Mouse (Mus musculus) small intestine, adult 2 months (tissue): ENCODE measurements around the gene Foxp1. TPM values are rescaled to one million over a fixed set of nuclear protein-coding genes. Genes with fewer than 3 reads are reported as not detected.

ENCODE experiments used
- H3K27ac ChIP-seq: fragments of 200-500 bp; 2 replicates; pipeline ENCODE4 v1.5.1; 2012; ENCODE audit warnings: low read depth, low read length, control low read depth, inconsistent platforms; ENCODE audit not compliant: insufficient read depth
- H3K27me3 ChIP-seq: fragments of 200-500 bp; 2 replicates; pipeline ENCODE4 v1.6.1; 2012; ENCODE audit warnings: mild to moderate bottlenecking, moderate library complexity, low read length, inconsistent platforms; ENCODE audit not compliant: control insufficient read depth, insufficient read depth
- H3K36me3 ChIP-seq: fragments of 200-500 bp; 2 replicates; pipeline ENCODE4 v1.6.1; 2012; ENCODE audit warnings: mild to moderate bottlenecking, low read length, control low read depth, inconsistent platforms; ENCODE audit not compliant: control insufficient read depth, insufficient read depth
- H3K4me1 ChIP-seq: fragments of 200-500 bp; 2 replicates; pipeline ENCODE4 v1.6.1; 2012; ENCODE audit warnings: low read length, inconsistent platforms, mixed read lengths; ENCODE audit not compliant: control insufficient read depth, insufficient read depth, insufficient read length
- H3K4me3 ChIP-seq: fragments of 200-500 bp; 2 replicates; pipeline ENCODE4 v1.5.1; 2012; ENCODE audit warnings: low read depth, mild to moderate bottlenecking, control low read depth, inconsistent platforms, low read length, moderate library complexity
- CTCF ChIP-seq: fragments of 200-500 bp; IDR thresholded peaks from 2 replicates; pipeline ENCODE4 v1.5.1; 2012; ENCODE audit warnings: low read depth, mild to moderate bottlenecking, control low read depth, inconsistent platforms, low read length, moderate library complexity, mixed read lengths; ENCODE audit not compliant: insufficient replicate concordance, insufficient read length; ENCODE audit errors: extremely low read depth
- POLR2A ChIP-seq: fragments of 200-500 bp; IDR thresholded peaks from 2 replicates; pipeline ENCODE4 v1.6.1; 2012; ENCODE audit warnings: low read depth, mild to moderate bottlenecking, control low read depth, inconsistent platforms, low read length, moderate library complexity
- WGBS: fragments of 180-500 bp; shearing (Covaris S2); methylation state at CpG from one replicate; pipeline ENCODE4 v1.1.7; 2018; 5-methylcytosine and 5-hydroxymethylcytosine counted together
- polyA plus RNA-seq: library from polyadenylated mRNA; depleted of rRNA; stranded (reverse); fragments of >200 nt; gene quantifications from 2 replicates; pipeline ENCODE4 v1.2.3, GENCODE M21; 2012

Gene Foxp1
- polyA plus RNA-seq, 1 experiment: 52.2 TPM

- TF ChIP-seq POLR2A (no peak), CTCF (no peak)
- peaks cover 3% of the 10 kb centered on the region for H3K36me3 ChIP-seq
- H3K4me3 ChIP-seq: no peak overlapping the region
- no peaks in the 10 kb centered on the region for H3K27me3 ChIP-seq
- WGBS: 53% methylated on average over 12 of the region's 12 CpGs
- H3K27ac ChIP-seq: no peak overlapping the region
- peaks cover 7% of the 10 kb centered on the region for H3K4me1 ChIP-seq
Observed at GRCm38 (mm10) chr6:99469134-99469834, 53.2 kb downstream of the Foxp1 start.

- H3K4me1 ChIP-seq: peaks cover 7% of the 10 kb centered on the region
- peaks cover 2% of the 10 kb centered on the region for H3K36me3 ChIP-seq
- TF ChIP-seq CTCF: no peak
- TF ChIP-seq POLR2A: no peak
- no peak overlapping the region for H3K4me3 ChIP-seq
- 84% methylated on average over 3 of the region's 3 CpGs for WGBS
- H3K27ac ChIP-seq: no peak overlapping the region
- H3K27me3 ChIP-seq: no peaks in the 10 kb centered on the region
Observed at GRCm38 (mm10) chr6:99467831-99468230, 54.7 kb downstream of the Foxp1 start.

- TF ChIP-seq POLR2A (no peak), CTCF (no peak)
- Histone ChIP-seq H3K4me3 (no peak overlapping the region), H3K27ac (no peak overlapping the region), H3K27me3 (no peaks in the 10 kb centered on the region), H3K36me3 (peaks cover 3% of the 10 kb centered on the region), H3K4me1 (peaks cover 7% of the 10 kb centered on the region)
- 81% methylated on average over 8 of the region's 8 CpGs for WGBS
Observed at GRCm38 (mm10) chr6:99467109-99467508, 55.4 kb downstream of the Foxp1 start.

GRCm38 (mm10) chr6:99466354-99466753 is 56.2 kb downstream of the Foxp1 start:
- Histone ChIP-seq H3K4me1 (peaks cover 7% of the 10 kb centered on the region), H3K36me3 (peaks cover 3% of the 10 kb centered on the region), H3K27me3 (no peaks in the 10 kb centered on the region), H3K27ac (no peak overlapping the region), H3K4me3 (no peak overlapping the region)
- WGBS: 63% methylated on average over 8 of the region's 8 CpGs
- TF ChIP-seq POLR2A (no peak), CTCF (no peak)

GRCm38 (mm10) chr6:99464449-99464848 is 58.1 kb downstream of the Foxp1 start:
- H3K4me1 ChIP-seq: peaks cover 4% of the 10 kb centered on the region
- H3K27ac ChIP-seq: no peak overlapping the region
- H3K27me3 ChIP-seq: no peaks in the 10 kb centered on the region
- no peak overlapping the region for H3K4me3 ChIP-seq
- H3K36me3 ChIP-seq: peaks cover 3% of the 10 kb centered on the region
- WGBS: 96% methylated on average over 4 of the region's 4 CpGs
- TF ChIP-seq CTCF: no peak
- no peak for TF ChIP-seq POLR2A

- 88% methylated on average over 7 of the region's 7 CpGs for WGBS
- H3K4me3 ChIP-seq: no peak overlapping the region
- no peak for TF ChIP-seq POLR2A
- no peak for TF ChIP-seq CTCF
- H3K27me3 ChIP-seq: no peaks in the 10 kb centered on the region
- peaks cover 3% of the 10 kb centered on the region for H3K36me3 ChIP-seq
- H3K4me1 ChIP-seq: no peaks in the 10 kb centered on the region; the same call in none of the 2 replicates
- H3K27ac ChIP-seq: no peak overlapping the region
Observed at GRCm38 (mm10) chr6:99463906-99464305, 58.6 kb downstream of the Foxp1 start.

GRCm38 (mm10) chr6:99458775-99459174 is 63.7 kb downstream of the Foxp1 start:
- WGBS: 56% methylated on average over 4 of the region's 4 CpGs

More at GRCm38 (mm10) chr6:99458775-99459174, 63.7 kb downstream of the Foxp1 start:
- Histone ChIP-seq H3K4me3 (no peak overlapping the region), H3K27ac (no peak overlapping the region), H3K36me3 (0 out of 2 replicates have a peak, but pooled peaks cover 2% of the 10 kb centered on the region), H3K4me1 (peaks cover 3% of the 10 kb centered on the region; the same call in 1 of the 2 replicates), H3K27me3 (no peaks in the 10 kb centered on the region)
- TF ChIP-seq CTCF (no peak), POLR2A (no peak)
